9 mouse cellular contexts compared by ENCODE assay signal in the genomic region with DNA sequence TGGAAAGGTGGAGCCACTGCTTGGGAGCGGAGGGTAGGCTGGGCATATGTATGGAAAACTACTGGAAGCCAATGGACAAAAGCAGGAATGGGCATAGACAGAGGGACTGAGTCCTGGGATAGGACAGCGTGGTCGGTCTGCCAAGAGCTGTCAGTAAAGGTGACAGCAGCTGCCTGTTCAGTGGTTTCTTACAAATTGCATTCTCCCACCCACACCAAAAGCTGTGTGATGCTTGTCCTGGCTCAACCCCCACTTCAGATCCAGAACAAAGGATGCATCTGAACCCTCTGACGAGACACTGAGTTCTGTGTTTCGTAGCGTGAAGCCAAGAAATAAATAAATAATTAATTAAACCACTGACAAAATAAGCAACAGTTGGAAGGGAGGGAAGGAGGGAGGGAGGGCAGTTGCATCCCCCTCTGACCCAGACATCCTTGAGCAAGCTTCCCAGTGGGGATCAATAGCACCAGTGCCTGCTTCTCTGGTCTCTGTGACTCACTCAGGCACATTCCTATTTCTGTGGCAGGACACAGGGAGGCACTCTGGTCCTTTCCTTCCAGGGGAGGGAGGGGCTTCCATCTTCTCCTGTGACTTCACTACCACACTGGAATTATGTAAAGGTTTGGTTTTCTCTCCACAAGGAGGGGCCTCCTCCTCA. TPM values are rescaled to one million over a fixed set of nuclear protein-coding genes. Genes with fewer than 3 reads are reported as not detected.
DNase-seq lines count a peak whose midpoint lies in the region; ATAC-seq lines count a peak whose summit lies in the region.
"Had no signal": no experiment of that assay in that cellular context is flagged by ENCODE, and none has a peak within 500 bp of the region (broad histone marks: within the 10 kb centered on the region; RNA-seq: fewer than 3 reads in every experiment).

No protein-coding gene starts in this region.

- H3K9me3 ChIP-seq in heart, embryonic 12.5 days (replicated peaks), result no peaks in the 10 kb centered on the region
- no peaks in the 10 kb centered on the region for H3K9me3 ChIP-seq in hindbrain, embryonic 14.5 days (ENCODE audit: control insufficient read depth, low read length)
- no peaks in the 10 kb centered on the region for H3K9me3 ChIP-seq in limb, embryonic 12.5 days
- H3K9me3 ChIP-seq in kidney, embryonic 14.5 days (ENCODE audit: control insufficient read depth, low read length), result no peaks in the 10 kb centered on the region

- peaks cover 15% of the 10 kb centered on the region for H3K4me1 ChIP-seq in heart, embryonic 12.5 days (replicated peaks)
- peaks cover 8% of the 10 kb centered on the region; the same call in 1 of the 2 replicates for H3K4me1 ChIP-seq in hindbrain, embryonic 14.5 days (replicated peaks; ENCODE audit: control insufficient read depth, insufficient read depth, low read length)
- peaks cover 14% of the 10 kb centered on the region for H3K4me1 ChIP-seq in limb, embryonic 12.5 days (replicated peaks)
- no peaks in the 10 kb centered on the region for H3K4me1 ChIP-seq in kidney, embryonic 14.5 days (ENCODE audit: control insufficient read depth, insufficient read depth, low read length)

- H3K9ac ChIP-seq in heart, embryonic 12.5 days, result no peak overlapping the region
- H3K9ac ChIP-seq in hindbrain, embryonic 14.5 days, result 0 out of 2 replicates have a peak overlapping the region, but pooled peaks have one; percentile 29
- H3K9ac ChIP-seq in limb, embryonic 12.5 days (replicated peaks), result no peak overlapping the region
- no peak overlapping the region for H3K9ac ChIP-seq in kidney, embryonic 14.5 days (ENCODE audit: low read depth, low read length)

- WGBS in heart, embryonic 12.5 days, result 76% methylated on average over 6 of the region's 6 CpGs
- WGBS in hindbrain, embryonic 14.5 days, result 32% methylated on average over 6 of the region's 6 CpGs
- 81% methylated on average over 6 of the region's 6 CpGs for WGBS in limb, embryonic 12.5 days
- 72% methylated on average over 6 of the region's 6 CpGs for WGBS in kidney, embryonic 14.5 days

- H3K27me3 ChIP-seq in heart, embryonic 12.5 days (replicated peaks), result no peaks in the 10 kb centered on the region
- no peaks in the 10 kb centered on the region for H3K27me3 ChIP-seq in hindbrain, embryonic 14.5 days (ENCODE audit: control insufficient read depth, insufficient read depth, low read length)
- H3K27me3 ChIP-seq in limb, embryonic 12.5 days, result no peaks in the 10 kb centered on the region
- no peaks in the 10 kb centered on the region for H3K27me3 ChIP-seq in kidney, embryonic 14.5 days (ENCODE audit: control insufficient read depth, insufficient read depth, low read length)

- no peak for DNase-seq in heart, adult 8-10 months (ENCODE audit: low spot score)
- DNase-seq in embryo, embryonic 11.5 days (ENCODE audit: low read depth, low spot score), result peak; percentile 7
- no peak for DNase-seq in hindbrain, embryonic 14.5 days (ENCODE audit: low spot score)
- peak; percentile 50 for DNase-seq in telencephalon, adult 2 months (ENCODE audit: low read depth, low spot score)
- DNase-seq in B cell, adult 2 months, result no peak

- H3K27ac ChIP-seq in heart, embryonic 12.5 days (ENCODE audit: poor library complexity, severe bottlenecking), result no peak overlapping the region
- no peak overlapping the region for H3K27ac ChIP-seq in hindbrain, embryonic 14.5 days
- H3K27ac ChIP-seq in limb, embryonic 12.5 days, result no peak overlapping the region
- H3K27ac ChIP-seq in kidney, embryonic 14.5 days (ENCODE audit: low read depth, low read length), result no peak overlapping the region

- H3K36me3 ChIP-seq in heart, embryonic 12.5 days, result no peaks in the 10 kb centered on the region
- H3K36me3 ChIP-seq in hindbrain, embryonic 14.5 days (replicated peaks; ENCODE audit: control insufficient read depth, insufficient read depth), result no peaks in the 10 kb centered on the region
- H3K36me3 ChIP-seq in limb, embryonic 12.5 days, result no peaks in the 10 kb centered on the region
- H3K36me3 ChIP-seq in kidney, embryonic 14.5 days (ENCODE audit: control insufficient read depth, insufficient read depth, low read length), result no peaks in the 10 kb centered on the region

- peak; percentile 57; the same call in 1 of the 2 replicates for ATAC-seq in heart, embryonic 12.5 days (ENCODE audit: insufficient number of reproducible peaks, low FRiP score)
- peak; percentile 81 for ATAC-seq in hindbrain, embryonic 14.5 days (ENCODE audit: low FRiP score)
- ATAC-seq in limb, embryonic 12.5 days (ENCODE audit: insufficient number of reproducible peaks, insufficient read depth, low FRiP score, low TSS enrichment, low read depth), result peak; percentile 57; the same call in 1 of the 2 replicates
- ATAC-seq in kidney, embryonic 14.5 days (ENCODE audit: low FRiP score, low TSS enrichment), result no peak

- no peak overlapping the region for H3K4me2 ChIP-seq in heart, embryonic 12.5 days
- H3K4me2 ChIP-seq in hindbrain, embryonic 14.5 days (replicated peaks), result peak overlapping the region; percentile 21
- peak overlapping the region; percentile 37 for H3K4me2 ChIP-seq in limb, embryonic 12.5 days
- H3K4me2 ChIP-seq in kidney, embryonic 14.5 days (replicated peaks; ENCODE audit: low read depth, low read length), result no peak overlapping the region

- no peak overlapping the region for H3K4me3 ChIP-seq in heart, embryonic 12.5 days
- H3K4me3 ChIP-seq in hindbrain, embryonic 14.5 days (replicated peaks; ENCODE audit: low read length), result no peak overlapping the region
- no peak overlapping the region for H3K4me3 ChIP-seq in limb, embryonic 12.5 days (replicated peaks)
- no peak overlapping the region for H3K4me3 ChIP-seq in kidney, embryonic 14.5 days (ENCODE audit: low read length)

RNA-seq across cellular contexts. Expression of a gene that starts 39.0 kb away (rescaled TPM):
- 12.2 and 12.8 TPM in 2 replicates for polyA plus RNA-seq in heart, embryonic 12.5 days (2016; fragmentation: Nextera tagmentation; extraction: Ambion mirVana)
- 1,000 to 10,000 TPM; 2,501 to 2,686 (median 2,598) TPM for total RNA-seq in heart, adult 8-10 months (2022)
- polyA plus RNA-seq in hindbrain, embryonic 14.5 days (2014; fragmentation: Nextera tagmentation; extraction: Ambion mirVana), result 0.17 TPM in 1 of 2 replicates, not detected in the other
- not detected in 2 replicates for polyA plus RNA-seq in limb, embryonic 12.5 days (2016; fragmentation: Nextera tagmentation; extraction: Ambion mirVana)
- polyA plus RNA-seq in kidney, embryonic 14.5 days (2014; fragmentation: Nextera tagmentation; extraction: Ambion mirVana), result not detected in 2 replicates
- total RNA-seq: ES-E14 had no signal

Comparison
In these comparisons a context has a peak if more than half of its experiments do, and no peak if none do; other contexts are left out.
1. H3K4me2 ChIP-seq: peak in hindbrain, embryonic 14.5 days (single experiment) and limb, embryonic 12.5 days (single experiment); none in heart, embryonic 12.5 days (single experiment) and kidney, embryonic 14.5 days (single experiment).
2. DNase-seq: peak in embryo, embryonic 11.5 days (single experiment) and telencephalon, adult 2 months (single experiment); none in heart, adult 8-10 months (single experiment), hindbrain, embryonic 14.5 days (single experiment) and B cell, adult 2 months (0 of 2).
3. RNA of a gene that starts 39.0 kb away (polyA plus RNA-seq): 12.2 to 12.8 TPM in heart, embryonic 12.5 days; 0.17 TPM in hindbrain, embryonic 14.5 days, not detected in limb, embryonic 12.5 days and not detected in kidney, embryonic 14.5 days; every median in the first group is over 10 times any median in the second.